Mouse (Mus musculus): Measurements from ENCODE around the gene Epn2. TPM values are rescaled to one million over a fixed set of nuclear protein-coding genes. Genes with fewer than 3 reads are reported as not detected.
"Not testable (repeated sequence)": the region's sequence is repeated elsewhere in the genome, so short reads cannot be mapped to it uniquely, and the experiment has no call there.

Epn2 gene
- total and polyA plus RNA-seq, 3 experiments = 7.2 to 13.8 (median 10.1) TPM

DNA sequence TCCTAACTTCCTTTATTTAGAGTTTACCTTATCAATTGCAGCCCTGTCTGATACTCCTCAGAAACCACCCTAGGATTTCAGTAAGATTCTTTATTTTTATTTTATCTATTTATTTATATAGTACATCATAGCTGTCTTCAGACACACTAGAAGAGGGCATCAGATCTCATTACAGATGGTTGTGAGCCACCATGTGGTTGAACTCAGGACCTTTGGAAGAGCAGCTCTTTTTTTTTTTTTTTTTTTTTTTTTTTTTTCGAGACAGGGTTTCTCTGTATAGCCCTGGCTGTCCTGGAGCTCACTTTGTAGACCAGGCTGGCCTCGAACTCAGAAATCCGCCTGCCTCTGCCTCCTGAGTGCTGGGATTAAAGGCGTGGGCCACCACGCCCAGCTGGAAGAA lies 3.3 kb upstream of the Epn2 start:
- peaks cover 0 to 32% of the 10 kb centered on the region in 2 experiments; a peak in 2 of 4 replicates for H3K4me1 ChIP-seq (ENCODE audit: control insufficient read depth in 1 of 2, insufficient read depth in 2 of 2)
- in situ Hi-C loops (cut with MboI; ENCODE audit: low pct_ligation_motif_present, low pct_unique_long_range_greater_than_20kb, low sequenced_read_pairs); H3K9me3 ChIP-seq (replicated peaks; ENCODE audit: low read length); dilution Hi-C loops (cut with MboI; ENCODE audit: extremely low pct_ligation_motif_present, extremely low pct_unique_long_range_greater_than_20kb, low sequenced_read_pairs); H3K9ac ChIP-seq (ENCODE audit: insufficient read depth, low read depth); H3K4me3 ChIP-seq (replicated peaks in 1 of 3; ENCODE audit: low read depth in 2 of 3, low read length in 2 of 3, poor library complexity in 1 of 3); H3K4me2 ChIP-seq (ENCODE audit: insufficient read depth, low read depth, poor library complexity, severe bottlenecking); H3K36me3 ChIP-seq (replicated peaks in 1 of 2; ENCODE audit: control insufficient read depth in 1 of 2, insufficient read depth in 1 of 2, low read length in 1 of 2); H3K79me2 ChIP-seq (replicated peaks; ENCODE audit: control insufficient read depth, extremely low read depth, insufficient read depth, poor library complexity, severe bottlenecking); DNase-seq (ENCODE audit: extremely low read depth); H3K27ac ChIP-seq (ENCODE audit: insufficient read depth, low read depth): not testable (repeated sequence)
- TF ChIP-seq ZNF384 (IDR thresholded peaks at IDR 0.05; ENCODE audit: low read depth, low read length) = peak; percentile 89
- 0 out of 4 replicates have a peak, but pooled peaks of 1 of the 2 experiments have one; percentile 6 for TF ChIP-seq CTCF (conservative IDR thresholded peaks at IDR 0.05 in 1 of 2, IDR thresholded peaks at IDR 0.05 in 1 of 2; ENCODE audit: low read depth in 2 of 2, low read length in 2 of 2)
- peaks cover 46% of the 10 kb centered on the region for H3K27me3 ChIP-seq (replicated peaks)

- 0 out of 2 replicates have a peak overlapping the region, but pooled peaks have one; percentile 70 for H3K4me2 ChIP-seq (ENCODE audit: insufficient read depth, low read depth, poor library complexity, severe bottlenecking)
- peak overlapping the region in 1 of 3 experiments; percentile 69 for H3K4me3 ChIP-seq (replicated peaks in 1 of 3; ENCODE audit: low read depth in 2 of 3, low read length in 2 of 3, poor library complexity in 1 of 3)
- in situ Hi-C loops (cut with MboI; ENCODE audit: low pct_ligation_motif_present, low pct_unique_long_range_greater_than_20kb, low sequenced_read_pairs) = no loop called here
These were observed 443 bp upstream of the Epn2 start for GRCm38 (mm10) chr11:61579878-61580381.

GRCm38 (mm10) chr11:61578541-61578982 lies 925 bp downstream of the Epn2 start:
- Histone ChIP-seq H3K79me2 (replicated peaks; ENCODE audit: control insufficient read depth, extremely low read depth, insufficient read depth, poor library complexity, severe bottlenecking) (peaks cover 17% of the 10 kb centered on the region), H3K4me2 (ENCODE audit: insufficient read depth, low read depth, poor library complexity, severe bottlenecking) (peak overlapping the region; percentile 70), H3K27ac (ENCODE audit: insufficient read depth, low read depth) (no peak overlapping the region), H3K4me1 (ENCODE audit: control insufficient read depth in 1 of 2, insufficient read depth in 2 of 2) (peaks cover 3 to 35% of the 10 kb centered on the region in 2 experiments; a peak in 3 of 4 replicates), H3K36me3 (replicated peaks in 1 of 2; ENCODE audit: control insufficient read depth in 1 of 2, insufficient read depth in 1 of 2, low read length in 1 of 2) (peaks cover 0 to 8% of the 10 kb centered on the region in 2 experiments), H3K27me3 (replicated peaks) (peaks cover 32% of the 10 kb centered on the region), H3K9ac (ENCODE audit: insufficient read depth, low read depth) (peak overlapping the region; percentile 74), H3K9me3 (replicated peaks; ENCODE audit: low read length) (peaks cover 4% of the 10 kb centered on the region), H3K4me3 (replicated peaks in 1 of 3; ENCODE audit: low read depth in 2 of 3, low read length in 2 of 3, poor library complexity in 1 of 3) (peak overlapping the region; percentile 41 to 77 (median 69))
- in situ Hi-C loops (cut with MboI; ENCODE audit: low pct_ligation_motif_present, low pct_unique_long_range_greater_than_20kb, low sequenced_read_pairs) (no loop called here), dilution Hi-C loops (cut with MboI; ENCODE audit: extremely low pct_ligation_motif_present, extremely low pct_unique_long_range_greater_than_20kb, low sequenced_read_pairs) (no loop called here)
- DNase-seq (ENCODE audit: extremely low read depth) = no peak
- 0 out of 2 replicates have a peak, but pooled peaks have one; percentile 61 for TF ChIP-seq SIN3A (IDR thresholded peaks at IDR 0.05; ENCODE audit: low read length)
- no peak for TF ChIP-seq MAX (IDR thresholded peaks at IDR 0.05; ENCODE audit: low read length)
- TF ChIP-seq E2F4 (IDR thresholded peaks at IDR 0.05; ENCODE audit: insufficient replicate concordance, low read depth, low read length) = no peak
- TF ChIP-seq RCOR1 (conservative IDR thresholded peaks at IDR 0.05; ENCODE audit: low read depth, low read length) = no peak
- TF ChIP-seq RAD21 (IDR thresholded peaks at IDR 0.05; ENCODE audit: low read depth, low read length) = no peak
- TF ChIP-seq CTCF (conservative IDR thresholded peaks at IDR 0.05 in 1 of 2, IDR thresholded peaks at IDR 0.05 in 1 of 2; ENCODE audit: low read depth in 2 of 2, low read length in 2 of 2) = no peak
- TF ChIP-seq USF2 (conservative IDR thresholded peaks at IDR 0.05; ENCODE audit: low read depth, low read length) = no peak
- TF ChIP-seq EP300 (IDR thresholded peaks at IDR 0.05; ENCODE audit: low read length) = no peak
- no peak for TF ChIP-seq GABPA (IDR thresholded peaks at IDR 0.05; ENCODE audit: insufficient replicate concordance, low read depth, low read length)
- no peak for TF ChIP-seq POLR2AphosphoS2 (IDR thresholded peaks at IDR 0.05; ENCODE audit: low read depth, low read length)
- TF ChIP-seq ELF1 (IDR thresholded peaks at IDR 0.05; ENCODE audit: low read depth, low read length) = 0 out of 2 replicates have a peak, but pooled peaks have one; percentile 30
- TF ChIP-seq ZKSCAN1 (IDR thresholded peaks at IDR 0.05; ENCODE audit: borderline replicate concordance, low read depth, low read length) = no peak
- TF ChIP-seq ZC3H11A (IDR thresholded peaks at IDR 0.05; ENCODE audit: low read depth, low read length) = no peak
- no peak for TF ChIP-seq CHD1 (IDR thresholded peaks at IDR 0.05; ENCODE audit: low read depth, low read length)
- 0 out of 2 replicates have a peak, but pooled peaks have one; percentile 16 for TF ChIP-seq ETS1 (conservative IDR thresholded peaks at IDR 0.05; ENCODE audit: low read depth, low read length)
- no peak; the same call in 1 of the 2 replicates for TF ChIP-seq IRF4 (IDR thresholded peaks at IDR 0.05; ENCODE audit: low read depth, low read length)
- 0 out of 2 replicates have a peak, but pooled peaks have one; percentile 29 for TF ChIP-seq MAZ (IDR thresholded peaks at IDR 0.05; ENCODE audit: low read depth, low read length)
- no peak for TF ChIP-seq KAT2A (IDR thresholded peaks at IDR 0.05; ENCODE audit: insufficient replicate concordance, low read length)
- no peak for TF ChIP-seq HCFC1 (IDR thresholded peaks at IDR 0.05; ENCODE audit: low read depth, low read length)

More at GRCm38 (mm10) chr11:61579878-61580381, 443 bp upstream of the Epn2 start:
- peaks cover 4% of the 10 kb centered on the region for H3K9me3 ChIP-seq (replicated peaks; ENCODE audit: low read length)
- TF ChIP-seq MEF2A (IDR thresholded peaks at IDR 0.05; ENCODE audit: borderline replicate concordance, low read depth, low read length) (no peak), MAFK (IDR thresholded peaks at IDR 0.05; ENCODE audit: insufficient replicate concordance, low read length) (no peak), MAX (IDR thresholded peaks at IDR 0.05; ENCODE audit: low read length) (no peak), ELF1 (IDR thresholded peaks at IDR 0.05; ENCODE audit: low read depth, low read length) (no peak), HCFC1 (IDR thresholded peaks at IDR 0.05; ENCODE audit: low read depth, low read length) (0 out of 2 replicates have a peak, but pooled peaks have one; percentile 4), ETS1 (conservative IDR thresholded peaks at IDR 0.05; ENCODE audit: low read depth, low read length) (no peak), PAX5 (IDR thresholded peaks at IDR 0.05; ENCODE audit: low read length) (no peak), JUND (conservative IDR thresholded peaks at IDR 0.05; ENCODE audit: low read depth, low read length) (no peak), E2F4 (IDR thresholded peaks at IDR 0.05; ENCODE audit: insufficient replicate concordance, low read depth, low read length) (0 out of 2 replicates have a peak, but pooled peaks have one; percentile 4), NRF1 (IDR thresholded peaks at IDR 0.05; ENCODE audit: low read depth, low read length) (no peak), CHD1 (IDR thresholded peaks at IDR 0.05; ENCODE audit: low read depth, low read length) (no peak)
- H3K27me3 ChIP-seq (replicated peaks) = peaks cover 40% of the 10 kb centered on the region
- H3K36me3 ChIP-seq (replicated peaks in 1 of 2; ENCODE audit: control insufficient read depth in 1 of 2, insufficient read depth in 1 of 2, low read length in 1 of 2) = peaks cover 0 to 8% of the 10 kb centered on the region in 2 experiments
- no peak overlapping the region for H3K27ac ChIP-seq (ENCODE audit: insufficient read depth, low read depth)
- dilution Hi-C loops (cut with MboI; ENCODE audit: extremely low pct_ligation_motif_present, extremely low pct_unique_long_range_greater_than_20kb, low sequenced_read_pairs) = no loop called here
- no peak for DNase-seq (ENCODE audit: extremely low read depth)
- H3K4me1 ChIP-seq (ENCODE audit: control insufficient read depth in 1 of 2, insufficient read depth in 2 of 2) = peaks cover 0 to 35% of the 10 kb centered on the region in 2 experiments; a peak in 2 of 4 replicates
- no peak overlapping the region for H3K9ac ChIP-seq (ENCODE audit: insufficient read depth, low read depth)
- peaks cover 17% of the 10 kb centered on the region for H3K79me2 ChIP-seq (replicated peaks; ENCODE audit: control insufficient read depth, extremely low read depth, insufficient read depth, poor library complexity, severe bottlenecking)

All from CH12.LX (cell line).